Mouse (Mus musculus): Measurements from ENCODE around the gene Gm7324.
"Not testable (repeated sequence)": the region's sequence is repeated elsewhere in the genome, so short reads cannot be mapped to it uniquely, and the experiment has no call there.

The Gm7324 gene

GRCm38 (mm10) chr14:43697621-43698020, at the start of gene Gm7324:
TSS of gene Gm7324 (plus strand) at chr14:43697828.
- not testable (repeated sequence) for DNase-seq

GRCm38 (mm10) chr14:43677099-43677498, 20.5 kb upstream of the Gm7324 start, which contains the start of gene Gm8165:
TSS of gene Gm8165 (minus strand) at chr14:43677199.
- DNase-seq = not testable (repeated sequence)

- not testable (repeated sequence) for DNase-seq
These were observed 29.8 kb downstream of the Gm7324 start, which contains the start of gene Gm16506 for GRCm38 (mm10) chr14:43727385-43727784. TSS of gene Gm16506 (minus strand) at chr14:43727485.

GRCm38 (mm10) chr14:43747566-43747965, 49.9 kb downstream of the Gm7324 start, which contains the start of gene Gm6526:
TSS of gene Gm6526 (plus strand) at chr14:43747866.
- not testable (repeated sequence) for DNase-seq
